Mouse (Mus musculus): ENCODE data around the gene Abcg5.

DNA sequence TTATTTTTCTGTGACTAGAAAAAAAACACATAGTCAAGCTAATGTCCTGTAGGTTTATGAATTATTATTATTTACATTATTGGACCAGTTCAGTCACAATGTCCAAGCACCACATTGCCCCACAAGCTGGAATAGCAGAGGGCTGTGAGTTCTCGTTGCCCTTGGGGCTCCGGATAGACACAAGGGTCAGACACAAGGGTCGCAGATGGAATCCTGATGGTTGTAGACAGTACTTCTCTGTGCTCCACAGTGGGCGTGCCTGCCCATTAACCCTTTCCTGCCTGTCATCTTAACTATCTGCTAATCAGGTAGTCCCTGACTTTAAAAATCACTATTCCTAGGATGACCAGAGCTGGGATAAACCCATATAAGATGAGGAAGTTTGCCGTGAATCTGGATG is 24.6 kb downstream of the Abcg5 start:
- TF ChIP-seq CTCF (IDR thresholded peaks at IDR 0.05; ENCODE audit: insufficient read depth, low read depth, low read length) (no peak), POLR2A (IDR thresholded peaks at IDR 0.05; ENCODE audit: insufficient read depth, low read depth, low read length) (no peak)
